Mouse (Mus musculus) ES-Bruce4 (cell line): ENCODE results near the gene Mtf1.
A peak's percentile ranks its signal among the peaks of the same experiment; 100 is the strongest.

Source experiments
- CTCF ChIP-seq: IDR thresholded peaks from one replicate; pipeline ENCODE4 v1.8.1; 2011; ENCODE audit warnings: low read depth, low read length
- POLR2A ChIP-seq: IDR thresholded peaks from one replicate; pipeline ENCODE4 v1.8.1; 2011; ENCODE audit warnings: low read length; ENCODE audit not compliant: insufficient read depth

- TF ChIP-seq POLR2A (no peak), CTCF (peak; percentile 96)
These were observed 41.6 kb downstream of the Mtf1 start for GRCm38 (mm10) chr4:124843493-124843892.
